ENCODE assay signal across 8 mouse cellular contexts in genomic region chr3:83098546-83099034, GRCm38 (mm10). TPM values are rescaled to one million over a fixed set of nuclear protein-coding genes. Genes with fewer than 3 reads are reported as not detected.
DNase-seq lines count a peak whose midpoint lies in the region; ATAC-seq lines count a peak whose summit lies in the region.

No protein-coding gene starts in this region.

- no peak for ATAC-seq in kidney, embryonic 15.5 days (replicated peaks; ENCODE audit: low FRiP score)
- ATAC-seq in embryonic facial prominence, embryonic 13.5 days (ENCODE audit: insufficient number of reproducible peaks, insufficient read depth, low FRiP score, low TSS enrichment, low read depth): no peak
- ATAC-seq in limb, embryonic 11.5 days (ENCODE audit: insufficient number of reproducible peaks, low FRiP score, low TSS enrichment, low read depth): no peak
- peak; percentile 71 for ATAC-seq in neural tube, embryonic 13.5 days (ENCODE audit: low read depth)

- H3K4me3 ChIP-seq in kidney, embryonic 15.5 days (replicated peaks): peak overlapping the region; percentile 31
- peak overlapping the region; percentile 20 for H3K4me3 ChIP-seq in embryonic facial prominence, embryonic 13.5 days
- H3K4me3 ChIP-seq in limb, embryonic 11.5 days (ENCODE audit: low read depth, low read length): no peak overlapping the region
- H3K4me3 ChIP-seq in neural tube, embryonic 13.5 days: peak overlapping the region; percentile 28

- no peak overlapping the region for H3K27ac ChIP-seq in kidney, embryonic 15.5 days
- H3K27ac ChIP-seq in embryonic facial prominence, embryonic 13.5 days: no peak overlapping the region
- no peak overlapping the region for H3K27ac ChIP-seq in limb, embryonic 11.5 days (replicated peaks; ENCODE audit: low read depth, low read length)
- peak overlapping the region; percentile 50 for H3K27ac ChIP-seq in neural tube, embryonic 13.5 days (replicated peaks)

- peak overlapping the region; percentile 52 for H3K4me2 ChIP-seq in kidney, embryonic 15.5 days
- peak overlapping the region; percentile 51 for H3K4me2 ChIP-seq in embryonic facial prominence, embryonic 13.5 days
- H3K4me2 ChIP-seq in limb, embryonic 11.5 days (ENCODE audit: low read depth, severe bottlenecking): 0 out of 2 replicates have a peak overlapping the region, but pooled peaks have one; percentile 7
- peak overlapping the region; percentile 55 for H3K4me2 ChIP-seq in neural tube, embryonic 13.5 days

- no peaks in the 10 kb centered on the region for H3K36me3 ChIP-seq in kidney, embryonic 15.5 days
- H3K36me3 ChIP-seq in embryonic facial prominence, embryonic 13.5 days: no peaks in the 10 kb centered on the region
- no peaks in the 10 kb centered on the region for H3K36me3 ChIP-seq in limb, embryonic 11.5 days (ENCODE audit: control insufficient read depth, insufficient read depth, low read length)
- no peaks in the 10 kb centered on the region for H3K36me3 ChIP-seq in neural tube, embryonic 13.5 days

- 11% methylated on average over 14 of the region's 14 CpGs for WGBS in kidney, embryonic 15.5 days
- 20% methylated on average over 14 of the region's 14 CpGs for WGBS in embryonic facial prominence, embryonic 13.5 days
- WGBS in limb, embryonic 11.5 days: 34% methylated on average over 14 of the region's 14 CpGs
- WGBS in neural tube, embryonic 13.5 days: 2% methylated on average over 14 of the region's 14 CpGs

- 0 out of 2 replicates have a peak overlapping the region, but pooled peaks have one; percentile 10 for H3K9ac ChIP-seq in kidney, embryonic 15.5 days
- peak overlapping the region; percentile 36; the same call in 1 of the 2 replicates for H3K9ac ChIP-seq in embryonic facial prominence, embryonic 13.5 days
- no peak overlapping the region for H3K9ac ChIP-seq in limb, embryonic 11.5 days (ENCODE audit: low read length)
- H3K9ac ChIP-seq in neural tube, embryonic 13.5 days: peak overlapping the region; percentile 60

- H3K9me3 ChIP-seq in kidney, embryonic 15.5 days (replicated peaks): no peaks in the 10 kb centered on the region
- H3K9me3 ChIP-seq in embryonic facial prominence, embryonic 13.5 days: no peaks in the 10 kb centered on the region
- H3K9me3 ChIP-seq in limb, embryonic 11.5 days (ENCODE audit: control insufficient read depth, low read length): no peaks in the 10 kb centered on the region
- no peaks in the 10 kb centered on the region for H3K9me3 ChIP-seq in neural tube, embryonic 13.5 days

- peaks cover 8% of the 10 kb centered on the region; the same call in 1 of the 2 replicates for H3K4me1 ChIP-seq in kidney, embryonic 15.5 days
- H3K4me1 ChIP-seq in embryonic facial prominence, embryonic 13.5 days: 0 out of 2 replicates have a peak, but pooled peaks cover 4% of the 10 kb centered on the region
- 0 out of 2 replicates have a peak, but pooled peaks cover 3% of the 10 kb centered on the region for H3K4me1 ChIP-seq in limb, embryonic 11.5 days (ENCODE audit: control insufficient read depth, insufficient read depth, low read length)
- peaks cover 34% of the 10 kb centered on the region for H3K4me1 ChIP-seq in neural tube, embryonic 13.5 days (replicated peaks)

- DNase-seq in kidney, postnatal 14 days: no peak
- no peak for DNase-seq in limb, embryonic 11.5 days (ENCODE audit: low spot score)
- no peak for DNase-seq in thymus, postnatal 10 days (ENCODE audit: low spot score in 2 of 2)
- no peak for DNase-seq in thymus, postnatal 0 days (ENCODE audit: low spot score)
- no peak for DNase-seq in thymus, postnatal 14 days

- peaks cover 18% of the 10 kb centered on the region for H3K27me3 ChIP-seq in kidney, embryonic 15.5 days
- peaks cover 7% of the 10 kb centered on the region for H3K27me3 ChIP-seq in embryonic facial prominence, embryonic 13.5 days
- H3K27me3 ChIP-seq in limb, embryonic 11.5 days (ENCODE audit: control insufficient read depth, insufficient read depth, low read length): no peaks in the 10 kb centered on the region
- H3K27me3 ChIP-seq in neural tube, embryonic 13.5 days: peaks cover 9% of the 10 kb centered on the region; the same call in 1 of the 2 replicates

RNA-seq across cellular contexts. Expression of gene Dchs2, which starts 29.2 kb away (rescaled TPM):
- 0.12 and 0.21 TPM in 2 replicates for polyA plus RNA-seq in kidney, embryonic 15.5 days (2015; fragmentation: Nextera tagmentation; extraction: Ambion mirVana)
- polyA plus RNA-seq in embryonic facial prominence, embryonic 13.5 days (2015; fragmentation: Nextera tagmentation; extraction: Ambion mirVana): 0.35 and 0.51 TPM in 2 replicates
- 0.17 and 0.31 TPM in 2 replicates for polyA plus RNA-seq in limb, embryonic 11.5 days (2014; fragmentation: Nextera tagmentation; extraction: Ambion mirVana)
- 0.77 and 0.90 TPM in 2 replicates for polyA plus RNA-seq in neural tube, embryonic 13.5 days (2015; fragmentation: Nextera tagmentation; extraction: Ambion mirVana)
- 0.08 and 0.12 TPM in 2 replicates for polyA plus RNA-seq in thymus, postnatal 0 days (2015; fragmentation: Nextera tagmentation; extraction: Ambion mirVana)

RNA-seq across cellular contexts. Expression of gene Plrg1, which starts 43.3 kb away (rescaled TPM):
- 99.6 and 104 TPM in 2 replicates for polyA plus RNA-seq in kidney, embryonic 15.5 days (2015; fragmentation: Nextera tagmentation; extraction: Ambion mirVana)
- 110 and 111 TPM in 2 replicates for polyA plus RNA-seq in embryonic facial prominence, embryonic 13.5 days (2015; fragmentation: Nextera tagmentation; extraction: Ambion mirVana)
- polyA plus RNA-seq in limb, embryonic 11.5 days (2014; fragmentation: Nextera tagmentation; extraction: Ambion mirVana): 140 TPM in 2 replicates
- 109 and 110 TPM in 2 replicates for polyA plus RNA-seq in neural tube, embryonic 13.5 days (2015; fragmentation: Nextera tagmentation; extraction: Ambion mirVana)
- polyA plus RNA-seq in thymus, postnatal 0 days (2015; fragmentation: Nextera tagmentation; extraction: Ambion mirVana): 94.0 and 96.4 TPM in 2 replicates

RNA-seq across cellular contexts. Expression of gene Fgb, which starts 48.9 kb away (rescaled TPM):
- polyA plus RNA-seq in kidney, embryonic 15.5 days (2015; fragmentation: Nextera tagmentation; extraction: Ambion mirVana): 4.5 and 8.3 TPM in 2 replicates
- polyA plus RNA-seq in embryonic facial prominence, embryonic 13.5 days (2015; fragmentation: Nextera tagmentation; extraction: Ambion mirVana): 6.0 TPM in 1 of 2 replicates, not detected in the other
- polyA plus RNA-seq in limb, embryonic 11.5 days (2014; fragmentation: Nextera tagmentation; extraction: Ambion mirVana): 0.11 and 0.20 TPM in 2 replicates
- polyA plus RNA-seq in neural tube, embryonic 13.5 days (2015; fragmentation: Nextera tagmentation; extraction: Ambion mirVana): 0.07 and 0.08 TPM in 2 replicates
- polyA plus RNA-seq in thymus, postnatal 0 days (2015; fragmentation: Nextera tagmentation; extraction: Ambion mirVana): 0.17 and 0.20 TPM in 2 replicates
